Mouse (Mus musculus): ENCODE results near the gene Etl4. TPM values are rescaled to one million over a fixed set of nuclear protein-coding genes. Genes with fewer than 3 reads are reported as not detected.
"Not testable (repeated sequence)": the region's sequence is repeated elsewhere in the genome, so short reads cannot be mapped to it uniquely, and the experiment has no call there.

Etl4 gene
- total RNA-seq, 1 experiment from 2014 or later: not detected

DNA sequence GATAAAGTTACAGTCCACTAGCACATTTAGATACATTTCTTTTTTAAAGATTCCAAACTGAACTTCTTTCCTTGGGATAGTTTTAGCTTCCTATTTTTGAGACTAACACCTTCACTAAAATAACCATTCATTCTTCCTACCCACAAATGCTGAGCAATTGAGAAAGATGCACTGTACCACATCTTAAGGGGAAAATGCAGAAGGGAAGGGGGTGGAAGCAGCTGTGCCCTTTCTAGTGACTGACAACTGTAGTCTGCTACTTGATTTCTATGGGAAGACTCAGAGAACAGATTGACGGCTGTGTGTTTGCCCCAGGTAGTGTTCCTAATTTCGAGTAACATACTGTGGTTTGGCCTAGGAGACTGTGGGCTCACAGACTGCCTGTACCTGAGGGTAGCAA lies 372.3 kb downstream of the Etl4 start:
- ATAC-seq (replicated peaks; ENCODE audit: insufficient number of reproducible peaks, low FRiP score, low TSS enrichment, poor library complexity, severe bottlenecking): no peak

DNA sequence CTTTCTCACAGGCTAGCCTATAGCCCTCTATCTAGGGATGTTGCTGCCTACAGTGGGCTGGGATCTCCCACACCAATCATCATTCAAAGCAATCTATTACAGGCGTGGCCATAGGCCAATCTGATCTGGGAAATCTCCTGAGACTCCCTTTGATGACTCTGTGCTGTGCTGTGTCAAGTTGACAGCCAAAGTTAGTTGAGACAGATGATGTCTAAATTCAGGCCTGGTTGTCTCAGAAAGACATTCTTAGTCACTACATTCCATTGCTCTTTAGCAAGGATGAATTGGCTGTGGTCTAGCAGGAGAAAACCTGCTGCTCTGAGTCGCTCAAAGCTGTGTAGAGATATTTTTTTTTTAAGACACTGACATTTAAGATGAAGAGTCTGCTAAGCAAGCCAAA lies 374.8 kb downstream of the Etl4 start:
- ATAC-seq (replicated peaks; ENCODE audit: insufficient number of reproducible peaks, low FRiP score, low TSS enrichment, poor library complexity, severe bottlenecking): no peak

DNA sequence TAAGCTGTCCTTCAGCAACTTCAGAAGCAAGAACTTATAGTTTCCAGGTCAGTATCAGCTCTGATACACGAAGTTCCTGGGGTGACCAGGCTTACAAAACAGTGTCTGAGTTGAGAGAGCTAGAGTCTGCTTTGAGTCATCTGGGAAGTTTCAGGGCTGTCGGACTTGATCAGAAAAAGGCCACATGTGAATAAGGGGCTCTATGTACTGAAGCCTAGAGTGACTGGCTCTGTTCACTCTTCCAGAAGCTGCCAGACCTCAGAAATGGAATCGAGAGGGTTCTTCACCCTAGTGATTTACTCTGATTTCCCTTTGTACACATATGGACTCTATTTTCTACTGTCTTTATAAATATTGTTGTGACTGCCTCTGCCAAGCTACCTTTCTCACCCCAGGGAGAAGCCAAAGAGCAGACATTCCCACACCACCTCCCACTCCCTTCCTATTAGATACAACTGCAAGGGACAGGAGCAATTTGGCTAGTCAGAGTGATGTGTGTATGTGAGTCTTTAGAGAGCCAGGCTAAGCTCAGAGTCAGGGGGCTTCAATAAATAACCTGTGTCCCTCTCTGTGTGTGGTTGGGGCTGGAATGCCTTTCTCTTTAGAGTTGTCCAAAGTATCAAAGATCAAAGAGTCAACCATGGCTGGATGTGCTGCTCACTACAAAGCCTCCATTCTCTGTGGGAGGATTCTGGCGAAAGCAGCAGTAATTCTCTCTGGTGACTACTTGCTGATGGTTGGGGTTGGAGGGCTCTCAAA lies 381.6 kb downstream of the Etl4 start:
- ATAC-seq (replicated peaks; ENCODE audit: insufficient number of reproducible peaks, low FRiP score, low TSS enrichment, poor library complexity, severe bottlenecking): no peak

DNA sequence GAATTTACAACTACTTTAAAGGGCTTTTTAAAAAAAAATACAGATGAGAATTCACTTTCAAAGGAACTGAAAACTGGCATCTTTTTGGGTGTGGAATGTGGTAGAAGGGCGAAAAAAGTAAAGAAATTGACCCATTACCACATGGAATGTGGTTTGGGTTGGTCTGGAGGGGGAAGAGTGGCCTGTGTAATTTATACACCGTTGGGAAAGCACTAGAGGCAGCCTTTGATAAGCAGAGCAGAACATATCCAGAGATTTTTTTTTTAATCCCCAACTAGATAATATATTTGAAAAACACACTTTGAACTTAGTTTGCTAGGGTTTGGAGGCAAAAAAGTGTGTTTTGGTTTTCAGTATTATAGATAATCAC lies 382.1 kb downstream of the Etl4 start:
- no peak for ATAC-seq (replicated peaks; ENCODE audit: insufficient number of reproducible peaks, low FRiP score, low TSS enrichment, poor library complexity, severe bottlenecking)

DNA sequence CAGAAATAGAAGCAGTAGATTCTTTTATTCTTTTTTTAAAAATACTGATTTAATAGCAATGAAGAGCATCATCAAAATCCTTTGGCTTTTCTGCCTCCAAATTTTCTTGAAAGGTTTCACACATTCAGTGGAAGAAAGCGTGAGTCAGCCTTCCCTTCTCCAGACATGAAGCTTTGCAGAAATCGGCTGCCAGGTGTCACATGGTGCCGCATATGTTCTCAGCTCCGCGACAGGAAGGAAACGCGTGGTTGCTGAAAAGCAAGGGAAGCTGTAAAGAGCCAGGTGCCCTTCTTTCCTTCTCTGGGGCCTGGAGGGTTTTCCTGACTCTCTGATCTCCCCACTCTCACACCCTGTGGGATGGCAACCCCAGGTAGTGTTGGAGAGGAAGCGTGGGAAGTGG lies 383.8 kb downstream of the Etl4 start:
- no peak for ATAC-seq (replicated peaks; ENCODE audit: insufficient number of reproducible peaks, low FRiP score, low TSS enrichment, poor library complexity, severe bottlenecking)

DNA sequence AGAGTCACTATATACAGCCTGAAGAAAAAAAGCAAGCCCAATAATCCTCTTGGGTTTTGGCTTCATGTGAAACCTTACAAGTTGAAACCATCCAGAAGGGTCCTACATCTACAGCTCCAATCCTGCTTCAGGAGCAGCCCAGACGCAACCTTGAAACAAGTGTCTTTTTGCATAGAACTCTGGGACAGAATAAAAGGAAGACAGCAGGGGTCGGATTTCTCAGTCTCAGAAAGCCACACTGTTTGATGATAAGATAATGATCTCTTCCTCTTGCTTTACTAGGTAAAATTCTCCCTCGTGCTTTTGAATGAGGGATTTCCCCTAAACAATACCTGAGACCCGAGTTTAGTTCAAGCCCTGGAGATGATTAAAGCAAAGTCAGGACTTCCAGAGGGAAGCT lies 385.0 kb downstream of the Etl4 start:
- ATAC-seq (replicated peaks; ENCODE audit: insufficient number of reproducible peaks, low FRiP score, low TSS enrichment, poor library complexity, severe bottlenecking): no peak

DNA sequence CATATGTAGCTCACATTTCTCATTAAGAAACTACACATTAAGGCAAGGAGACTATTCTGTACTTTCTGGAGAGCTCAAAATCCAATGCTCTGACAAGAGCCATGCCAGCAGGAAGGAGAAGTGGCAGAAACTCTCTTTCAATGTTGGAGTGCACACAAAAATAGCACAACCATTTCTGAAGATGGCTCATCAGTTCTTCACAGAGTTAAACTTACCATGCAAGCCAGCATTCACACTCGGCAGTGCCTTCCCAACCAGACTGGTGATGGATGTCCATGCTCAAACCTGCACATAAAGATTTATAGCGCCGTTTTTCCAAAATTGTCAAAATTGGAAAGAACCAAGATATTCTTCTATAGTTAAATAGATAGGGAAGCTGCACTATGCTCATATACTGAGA lies 392.9 kb downstream of the Etl4 start:
- ATAC-seq (replicated peaks; ENCODE audit: insufficient number of reproducible peaks, low FRiP score, low TSS enrichment, poor library complexity, severe bottlenecking): no peak

DNA sequence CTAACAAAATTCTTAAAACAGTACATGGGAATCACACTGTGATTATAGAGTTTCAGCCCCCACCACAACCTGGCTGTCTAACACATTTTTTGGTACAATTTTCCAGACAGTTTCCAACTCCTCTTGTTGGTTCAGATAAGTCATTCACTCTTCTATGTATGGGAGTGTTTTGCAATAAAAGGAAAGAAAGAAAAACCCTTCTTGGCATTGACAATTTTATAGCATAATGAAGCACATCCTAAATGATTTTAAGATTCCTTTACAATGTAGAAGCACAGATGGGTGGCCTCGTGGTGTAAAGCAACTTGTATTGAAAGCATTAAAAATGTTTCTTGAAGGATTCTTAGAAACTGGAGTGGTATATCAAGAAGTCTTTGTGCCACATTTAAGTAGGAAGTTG lies 415.4 kb downstream of the Etl4 start:
- no peak for ATAC-seq (replicated peaks; ENCODE audit: insufficient number of reproducible peaks, low FRiP score, low TSS enrichment, poor library complexity, severe bottlenecking)

DNA sequence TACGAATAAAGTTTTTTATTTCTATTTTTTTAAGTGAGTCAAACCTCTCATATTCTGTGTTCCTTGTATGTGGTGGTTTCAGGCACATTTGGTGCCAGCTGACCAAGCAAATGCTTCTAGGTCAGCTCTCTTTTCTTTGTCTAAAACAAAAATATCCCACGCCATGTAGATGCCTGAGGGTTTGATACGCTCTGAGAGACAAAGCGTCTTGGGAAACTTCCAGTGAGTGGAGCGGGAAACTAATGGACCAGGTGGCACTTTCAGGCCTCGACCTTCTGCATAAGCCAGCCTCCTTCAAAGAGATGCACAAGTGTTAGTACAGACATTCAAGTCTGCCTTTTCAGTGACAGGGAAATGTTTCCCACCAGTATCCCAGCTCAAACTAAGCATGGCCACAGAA lies 426.6 kb downstream of the Etl4 start:
- ATAC-seq (replicated peaks; ENCODE audit: insufficient number of reproducible peaks, low FRiP score, low TSS enrichment, poor library complexity, severe bottlenecking): no peak

DNA sequence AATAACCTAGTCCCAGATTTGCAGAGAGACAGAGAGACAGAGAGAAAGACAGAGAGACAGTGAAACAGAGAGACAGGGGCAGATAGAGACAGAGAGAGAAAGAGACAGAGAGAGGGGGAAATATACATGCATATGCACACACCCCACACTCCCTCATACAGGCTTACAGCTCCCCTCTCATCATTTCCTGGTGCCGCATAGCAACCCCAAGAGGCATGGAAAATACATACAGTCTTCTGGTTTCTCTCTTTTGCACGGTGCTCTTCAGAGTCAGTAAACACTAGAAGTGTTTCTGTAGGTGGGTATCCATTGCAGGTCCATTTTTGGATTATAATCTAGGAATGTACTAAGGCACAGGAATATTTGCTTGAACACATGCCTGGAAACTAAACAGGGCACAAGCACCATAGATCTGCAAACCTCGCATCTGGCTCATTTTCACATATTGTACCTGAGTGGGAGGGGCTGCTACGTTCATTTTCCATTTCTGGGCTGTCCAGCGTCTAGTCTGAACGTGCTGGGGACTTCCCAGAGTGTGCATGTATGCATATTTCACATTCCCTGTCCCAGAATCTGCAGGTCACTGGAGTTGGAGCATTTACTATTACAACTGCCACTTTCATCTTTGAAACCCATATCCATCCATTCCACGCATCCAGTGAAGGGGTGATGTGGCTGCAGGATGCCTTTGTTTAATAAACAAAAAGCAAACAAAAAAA lies 429.6 kb downstream of the Etl4 start:
- no peak for ATAC-seq (replicated peaks; ENCODE audit: insufficient number of reproducible peaks, low FRiP score, low TSS enrichment, poor library complexity, severe bottlenecking)

DNA sequence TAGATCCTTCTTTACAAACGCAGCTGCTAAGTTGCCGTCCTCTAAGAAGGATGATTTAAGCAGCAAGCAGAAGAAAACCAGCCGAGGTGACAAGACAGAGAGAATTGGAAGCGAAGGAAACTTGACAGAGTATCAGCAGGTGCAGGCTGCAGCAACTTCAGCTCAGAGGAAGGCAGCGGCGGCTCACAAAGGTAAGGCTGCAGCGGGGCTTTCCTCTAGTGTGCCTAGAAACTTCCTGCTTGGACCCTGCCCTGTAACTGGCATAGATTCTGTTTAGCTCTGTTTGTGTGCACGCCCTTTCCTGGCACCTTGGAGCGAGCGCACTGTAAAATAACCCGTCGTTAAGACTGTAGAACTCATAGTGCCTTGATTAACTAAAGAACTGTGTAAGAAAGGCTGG lies 430.3 kb downstream of the Etl4 start:
- ATAC-seq (replicated peaks; ENCODE audit: insufficient number of reproducible peaks, low FRiP score, low TSS enrichment, poor library complexity, severe bottlenecking): no peak

DNA sequence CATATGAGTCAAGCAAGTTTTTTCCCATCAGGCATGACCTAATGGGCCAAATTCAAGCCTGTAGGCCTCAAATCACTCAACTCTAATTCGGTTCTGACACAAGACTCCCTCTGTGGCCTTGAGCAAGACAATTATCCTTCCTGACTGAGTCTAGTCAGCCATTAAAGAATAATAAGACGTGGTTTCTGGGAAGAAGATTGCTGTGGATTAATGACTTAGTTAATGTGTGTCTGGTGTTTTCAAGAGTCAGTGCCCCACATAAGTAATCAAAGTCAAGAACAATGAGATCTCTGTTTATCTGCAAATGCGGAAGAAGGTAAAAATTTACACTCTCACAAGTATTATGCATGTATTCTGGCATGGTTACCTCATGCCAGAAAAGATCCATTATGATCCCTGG lies 437.3 kb downstream of the Etl4 start:
- no peak for ATAC-seq (replicated peaks; ENCODE audit: insufficient number of reproducible peaks, low FRiP score, low TSS enrichment, poor library complexity, severe bottlenecking)

DNA sequence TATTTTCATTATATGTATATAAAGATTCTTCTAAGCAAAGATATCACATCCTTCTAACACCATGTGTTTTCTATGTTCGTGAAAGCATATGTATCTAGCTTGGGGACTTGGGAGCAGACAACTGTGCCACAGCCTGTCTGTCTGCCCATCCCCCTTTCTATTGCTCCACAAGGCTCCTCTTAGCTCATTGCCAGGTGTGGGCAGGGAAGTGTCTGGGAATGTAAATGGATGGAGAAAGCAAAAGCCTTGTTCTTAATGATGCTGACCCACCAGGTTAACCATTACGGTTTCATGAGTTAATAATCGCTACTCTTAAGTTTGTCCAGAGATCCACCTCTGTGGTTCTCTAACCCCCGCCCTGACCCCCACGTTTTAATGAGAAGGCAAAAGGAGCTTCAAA lies 439.7 kb downstream of the Etl4 start:
- ATAC-seq (replicated peaks; ENCODE audit: insufficient number of reproducible peaks, low FRiP score, low TSS enrichment, poor library complexity, severe bottlenecking): no peak

DNA sequence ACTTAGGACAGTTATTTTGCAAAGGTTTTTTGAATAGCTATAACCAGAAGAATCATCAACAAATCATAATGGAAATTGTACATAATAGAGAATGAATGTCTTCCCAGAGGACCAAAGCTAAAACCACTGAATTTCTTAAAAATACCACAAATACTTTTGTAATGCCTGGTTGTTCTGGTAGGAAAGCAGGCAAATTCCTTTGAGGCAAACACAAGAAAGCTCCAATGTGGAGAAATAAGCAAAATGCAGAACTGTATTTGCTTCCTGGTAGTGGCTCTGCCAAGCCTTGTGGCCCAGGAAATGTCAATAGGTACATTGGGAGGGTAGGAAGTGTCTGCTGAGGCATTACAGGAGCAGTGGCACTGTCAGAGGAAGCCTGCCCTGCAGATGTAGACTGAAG lies 443.2 kb downstream of the Etl4 start:
- ATAC-seq (replicated peaks; ENCODE audit: insufficient number of reproducible peaks, low FRiP score, low TSS enrichment, poor library complexity, severe bottlenecking): no peak

DNA sequence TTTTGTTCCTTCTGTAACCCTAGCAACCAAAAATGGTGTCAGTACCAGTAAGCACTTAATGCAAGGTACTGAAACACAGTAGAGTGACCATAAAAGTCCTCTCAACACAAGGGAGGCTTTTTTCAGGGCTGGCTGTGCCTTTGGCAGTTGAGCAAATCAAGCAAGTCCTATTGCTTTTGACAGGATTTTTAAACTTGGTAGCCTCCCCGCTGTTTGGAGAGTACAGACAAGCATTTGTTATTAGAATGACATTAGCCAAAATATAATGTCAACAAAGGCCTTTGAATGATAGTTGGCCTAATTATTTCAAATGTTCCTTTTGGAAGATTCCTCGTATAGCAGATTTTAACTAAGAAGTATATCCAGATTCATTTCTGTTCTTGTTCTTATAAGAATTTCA lies 467.4 kb downstream of the Etl4 start:
- no peak for ATAC-seq (replicated peaks; ENCODE audit: insufficient number of reproducible peaks, low FRiP score, low TSS enrichment, poor library complexity, severe bottlenecking)

DNA sequence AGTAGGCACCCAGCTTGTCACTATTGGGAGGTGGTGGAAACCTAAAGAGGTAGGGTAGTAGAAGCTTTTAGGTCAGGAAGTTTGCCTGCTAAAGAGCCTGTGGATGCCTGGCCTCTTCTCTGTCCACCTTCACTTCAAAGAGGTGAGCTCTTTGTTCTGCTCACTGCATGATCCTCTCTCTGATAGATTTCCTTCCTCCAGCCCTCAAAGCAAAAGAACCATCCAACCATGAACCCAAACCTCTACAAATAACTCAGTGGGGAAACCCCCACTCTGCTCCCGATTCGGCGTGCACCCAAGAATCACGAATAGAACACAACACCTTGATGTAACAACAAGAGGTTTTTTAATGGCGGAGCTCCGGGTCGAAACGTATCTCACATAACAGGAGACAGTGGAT lies 471.3 kb downstream of the Etl4 start:
- not testable (repeated sequence) for ATAC-seq (replicated peaks; ENCODE audit: insufficient number of reproducible peaks, low FRiP score, low TSS enrichment, poor library complexity, severe bottlenecking)

DNA sequence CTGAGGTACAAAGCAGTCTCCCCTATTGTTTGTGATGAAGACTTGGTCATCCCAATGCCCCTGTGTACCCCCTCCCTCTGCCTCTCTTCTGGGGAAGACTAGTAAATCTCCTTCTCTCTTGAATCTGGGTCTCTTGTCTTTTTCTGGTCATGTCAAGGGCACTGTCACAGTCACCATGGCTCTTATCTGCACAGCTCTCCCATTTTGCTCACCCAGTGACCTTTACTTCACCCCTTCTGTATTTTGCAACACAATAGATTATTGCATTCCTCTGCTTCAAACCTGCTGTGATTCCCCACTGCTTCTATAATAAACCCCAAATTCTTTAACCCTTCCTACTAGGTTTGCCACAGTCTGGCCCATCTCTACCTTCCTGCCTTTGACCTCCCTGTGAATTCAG lies 484.5 kb downstream of the Etl4 start:
- no peak for ATAC-seq (replicated peaks; ENCODE audit: insufficient number of reproducible peaks, low FRiP score, low TSS enrichment, poor library complexity, severe bottlenecking)

DNA sequence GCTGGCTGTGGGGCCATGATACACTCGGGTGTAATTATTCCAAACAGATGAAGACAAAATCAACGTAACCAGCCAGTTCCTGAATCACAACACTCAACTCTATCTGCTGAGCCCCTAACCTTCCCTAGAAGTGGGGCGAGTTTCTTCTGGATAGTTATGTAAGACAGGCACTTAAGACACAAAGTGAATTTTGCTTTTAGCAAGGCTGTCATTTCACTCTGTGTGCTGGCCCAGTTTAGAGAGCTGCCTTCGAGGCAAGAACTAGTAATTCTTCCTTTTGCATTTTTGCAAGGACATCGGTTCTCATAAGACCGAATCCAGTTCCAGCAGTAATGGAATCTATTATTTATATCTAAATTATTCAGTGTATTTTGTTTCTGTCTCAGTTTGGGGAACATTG lies 487.4 kb downstream of the Etl4 start:
- no peak for ATAC-seq (replicated peaks; ENCODE audit: insufficient number of reproducible peaks, low FRiP score, low TSS enrichment, poor library complexity, severe bottlenecking)

DNA sequence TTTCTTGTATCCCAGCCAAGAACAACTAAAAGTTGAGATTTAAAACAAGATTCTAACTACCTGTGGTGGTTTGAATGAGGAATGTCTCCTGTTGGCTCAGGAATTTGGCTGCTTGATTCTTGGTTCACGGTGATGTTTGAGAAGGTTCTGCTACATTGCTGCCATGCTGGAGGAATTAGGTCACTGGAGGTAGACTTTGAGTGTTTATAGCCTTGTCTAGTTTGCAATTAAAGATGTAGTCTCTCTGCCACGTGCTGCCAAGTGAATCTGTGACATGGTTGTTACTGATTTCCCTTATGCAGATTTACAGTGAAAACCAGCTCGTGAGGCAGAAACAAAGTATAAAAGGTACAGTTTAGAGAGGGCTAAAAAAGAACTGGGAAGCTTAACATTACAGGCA lies 491.0 kb downstream of the Etl4 start:
- ATAC-seq (replicated peaks; ENCODE audit: insufficient number of reproducible peaks, low FRiP score, low TSS enrichment, poor library complexity, severe bottlenecking): no peak

DNA sequence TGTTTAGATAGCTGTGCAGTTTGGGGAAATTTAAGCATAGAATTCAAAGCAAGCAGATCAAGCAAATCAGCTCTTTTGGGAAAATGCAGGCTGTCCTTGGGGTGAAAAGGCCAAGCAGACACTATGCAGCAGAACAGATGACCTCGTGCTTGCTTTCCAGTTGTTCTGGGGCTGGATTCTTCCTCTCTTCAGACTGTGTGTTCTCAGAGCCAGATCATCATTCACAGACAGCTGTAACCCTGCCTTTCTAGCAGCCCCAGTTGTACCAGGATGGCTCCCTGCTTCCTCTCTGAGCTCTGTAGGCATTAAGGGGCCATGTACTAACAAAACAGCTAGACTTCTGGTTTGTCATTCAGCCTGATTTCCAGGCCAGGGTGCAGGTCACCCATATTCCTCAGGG lies 494.8 kb downstream of the Etl4 start:
- no peak for ATAC-seq (replicated peaks; ENCODE audit: insufficient number of reproducible peaks, low FRiP score, low TSS enrichment, poor library complexity, severe bottlenecking)

DNA sequence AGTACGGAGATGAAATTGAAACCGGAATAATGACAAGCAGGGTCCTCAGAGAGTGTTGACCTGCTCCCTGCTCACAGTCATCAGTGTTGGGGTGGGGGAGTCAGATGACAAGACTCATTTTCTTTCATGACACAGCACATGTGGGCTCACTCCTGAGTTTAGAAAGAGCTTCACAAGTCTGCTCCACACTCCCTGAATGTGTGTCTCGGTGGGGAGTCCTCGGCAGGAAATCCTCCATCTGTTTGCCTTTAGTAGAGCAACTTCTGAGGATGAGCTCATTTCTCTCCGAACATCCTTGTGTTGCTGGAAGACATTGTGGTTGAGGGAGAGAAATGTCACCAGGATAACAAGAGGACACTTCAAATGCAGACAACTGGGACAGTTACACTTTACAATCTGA lies 497.5 kb downstream of the Etl4 start:
- no peak for ATAC-seq (replicated peaks; ENCODE audit: insufficient number of reproducible peaks, low FRiP score, low TSS enrichment, poor library complexity, severe bottlenecking)
